Mouse (Mus musculus) spleen, embryonic (tissue): Measurements from ENCODE around the gene Slc6a5.

Source experiments
- CTCF ChIA-PET: fragments of 350-600 bp; sonication (Branson Sonifier 250); formaldehyde crosslinking; loops from one replicate; lab custom pipeline; 2022; lab: Charles Lee

Slc6a5 gene

DNA sequence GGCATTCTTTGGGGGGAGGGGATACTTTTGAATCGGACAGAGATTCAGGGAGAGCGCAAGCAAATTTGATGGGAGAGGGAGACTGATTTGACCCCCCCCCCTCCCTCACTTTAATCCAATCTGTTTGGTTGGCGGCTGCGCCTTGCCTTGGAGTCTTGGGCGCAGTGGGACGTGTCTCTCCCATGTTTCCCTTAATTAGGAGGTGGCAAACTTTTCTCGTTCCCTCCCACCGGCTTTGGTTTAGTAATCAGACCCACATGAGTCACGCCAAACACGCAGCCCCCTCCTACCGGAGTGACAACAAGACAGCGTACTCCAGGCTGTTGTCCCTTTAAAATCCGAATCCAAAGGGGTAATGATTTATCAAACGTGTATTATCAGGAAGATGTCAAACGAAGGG lies at the start of gene Slc6a5:
Gene Slc6a5 (plus strand): TSS at position 297 of the 400 bp plus-strand sequence.
- CTCF ChIA-PET = no interaction called here

DNA sequence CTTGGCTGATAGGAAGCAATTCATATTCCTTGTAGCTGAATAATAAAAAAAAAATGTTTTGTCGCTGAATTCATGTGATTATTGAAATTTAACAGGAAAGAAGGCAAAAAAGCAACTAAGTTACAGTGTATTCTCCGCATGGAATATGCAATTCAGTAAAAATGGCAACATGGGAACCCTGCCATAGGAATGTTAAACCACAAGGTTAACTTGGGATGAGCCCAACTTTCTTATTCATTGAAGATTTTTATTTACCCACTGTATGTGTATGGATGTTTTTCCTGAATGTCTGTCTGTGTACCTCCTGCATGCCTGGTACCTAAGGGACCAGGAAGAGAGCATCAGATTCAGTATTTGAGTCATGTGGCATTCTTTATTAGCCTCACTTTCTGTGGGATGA lies 48.8 kb upstream of the Slc6a5 start:
- CTCF ChIA-PET = no interaction called here

DNA sequence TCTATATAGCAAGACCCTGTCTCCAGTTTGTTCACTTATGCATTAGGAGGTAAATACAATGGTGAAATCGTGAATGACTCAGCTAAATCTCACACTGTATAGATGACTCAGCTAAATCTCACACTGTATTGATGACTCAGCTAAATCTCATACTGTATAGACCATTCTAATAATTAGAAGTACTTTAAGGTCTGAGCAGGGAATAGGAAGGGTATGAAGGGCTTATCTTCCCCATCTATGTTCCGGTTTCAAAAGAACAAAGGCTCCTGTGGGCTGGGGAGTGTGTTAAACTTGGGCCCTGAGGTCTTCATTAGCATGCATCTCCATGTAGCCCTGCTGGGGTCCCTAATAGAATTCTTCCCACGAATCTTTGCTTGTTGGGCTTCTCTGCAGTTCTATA lies 46.2 kb upstream of the Slc6a5 start:
- CTCF ChIA-PET = no interaction called here

DNA sequence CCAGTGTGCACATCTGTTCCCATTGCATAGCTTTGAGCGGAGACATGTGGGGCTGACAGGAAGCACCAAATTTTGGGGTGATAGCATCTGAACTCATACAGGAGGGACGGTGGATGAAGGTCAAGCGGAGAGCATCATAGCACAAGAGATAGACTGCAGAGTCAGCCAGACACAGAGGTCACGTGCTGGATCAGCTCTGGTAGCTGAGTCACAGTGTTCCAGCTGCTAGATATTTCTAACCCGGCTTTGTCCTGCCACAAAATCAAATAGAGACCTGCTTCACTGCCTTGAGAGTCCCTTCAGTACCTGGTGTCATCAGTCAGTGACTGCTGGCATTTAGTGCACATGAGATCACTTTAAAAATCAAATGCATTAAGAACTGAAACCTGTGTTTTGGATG lies 40.3 kb upstream of the Slc6a5 start:
- CTCF ChIA-PET = no interaction called here

DNA sequence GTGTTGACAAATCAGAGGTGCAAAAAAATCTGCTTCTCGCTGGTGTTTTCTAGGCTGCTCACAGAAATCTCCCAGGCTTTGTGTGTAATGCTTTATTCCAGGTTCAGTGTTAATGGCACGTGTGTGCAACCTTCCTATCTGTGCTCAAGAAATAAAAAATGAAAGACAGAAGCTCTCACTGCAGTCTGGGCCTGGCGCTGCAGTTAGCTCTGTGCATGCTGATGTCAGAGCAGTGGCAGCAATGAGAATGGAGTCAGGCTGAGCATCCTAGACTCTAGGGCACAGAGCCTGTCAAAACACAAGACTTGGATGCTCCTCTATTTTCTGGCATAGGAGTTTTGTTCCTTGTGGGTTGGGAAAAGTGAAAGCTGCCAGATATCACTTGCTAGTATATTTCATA lies 39.7 kb upstream of the Slc6a5 start:
- CTCF ChIA-PET = no interaction called here

DNA sequence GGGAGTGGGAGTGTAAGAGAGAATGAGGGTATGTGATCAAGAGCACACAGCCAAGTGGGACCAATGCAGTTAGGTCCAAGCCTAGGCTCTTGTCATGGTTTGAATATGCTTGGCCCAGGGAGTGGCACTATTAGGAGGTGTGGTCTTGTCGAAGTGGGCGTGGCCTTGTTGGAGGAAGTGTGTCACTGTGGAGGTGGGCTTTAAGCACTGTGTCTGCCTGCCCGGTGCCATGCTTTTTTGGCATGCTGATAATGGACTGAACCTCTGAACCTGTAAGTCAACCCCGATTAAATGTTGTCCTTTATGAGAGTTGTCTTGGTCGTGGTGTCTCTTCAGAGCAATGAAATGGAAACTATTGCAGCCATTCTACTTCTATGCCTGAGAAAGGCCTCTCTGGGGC lies 32.6 kb upstream of the Slc6a5 start:
- CTCF ChIA-PET = no interaction called here

DNA sequence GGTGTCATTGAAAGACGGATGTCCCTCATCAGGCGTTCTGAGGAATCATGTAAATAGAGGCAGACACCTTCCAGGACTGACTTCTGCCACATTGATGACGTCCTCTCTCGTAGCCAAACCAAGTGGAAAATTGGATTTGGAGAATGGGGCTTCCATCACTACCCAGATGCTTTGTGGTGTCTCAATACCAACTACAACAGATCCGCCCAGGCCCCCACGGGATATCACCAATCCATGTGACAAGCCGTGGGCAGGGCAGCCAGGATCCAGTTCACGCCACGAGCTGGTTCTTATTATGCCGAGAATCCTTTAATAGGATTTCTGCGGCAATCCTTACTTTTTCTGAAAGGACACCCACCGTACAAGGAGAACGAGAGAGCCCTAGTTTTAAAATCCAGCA lies 30.9 kb upstream of the Slc6a5 start:
- CTCF ChIA-PET = no interaction called here

DNA sequence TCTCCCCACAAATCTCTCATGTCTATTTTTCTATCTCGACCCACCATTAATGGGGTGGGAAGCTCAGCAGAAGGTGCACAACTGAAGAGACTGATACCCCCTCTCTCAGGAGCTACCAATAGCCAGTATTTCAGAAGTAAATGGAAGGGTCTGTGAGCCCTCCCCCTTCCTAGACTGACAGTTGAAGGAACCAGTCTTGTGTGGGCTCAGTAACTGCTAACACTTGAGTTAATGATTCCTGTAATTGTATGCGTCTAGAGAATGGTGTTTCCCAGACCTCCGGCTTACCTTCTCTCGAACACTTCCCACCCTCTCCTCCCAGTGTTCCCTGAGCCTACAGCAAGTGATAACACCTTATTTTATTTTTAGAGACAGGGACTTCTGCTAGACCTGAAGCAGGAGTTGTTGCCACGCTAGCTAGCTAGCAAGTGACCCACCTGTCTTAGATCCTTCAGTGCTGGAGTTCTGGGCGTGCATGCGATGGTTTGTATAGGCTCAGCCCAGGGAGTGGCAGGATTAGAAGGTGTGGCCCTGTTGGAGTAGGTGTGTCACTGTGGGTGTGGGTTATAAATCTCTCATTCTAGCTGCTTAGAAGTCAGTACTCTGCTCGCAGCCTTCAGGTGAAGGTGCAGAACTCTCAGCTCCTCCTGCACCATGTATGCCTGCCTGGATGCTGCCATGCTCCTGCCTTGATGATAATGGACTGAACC lies 29.8 kb upstream of the Slc6a5 start:
- CTCF ChIA-PET = no interaction called here

DNA sequence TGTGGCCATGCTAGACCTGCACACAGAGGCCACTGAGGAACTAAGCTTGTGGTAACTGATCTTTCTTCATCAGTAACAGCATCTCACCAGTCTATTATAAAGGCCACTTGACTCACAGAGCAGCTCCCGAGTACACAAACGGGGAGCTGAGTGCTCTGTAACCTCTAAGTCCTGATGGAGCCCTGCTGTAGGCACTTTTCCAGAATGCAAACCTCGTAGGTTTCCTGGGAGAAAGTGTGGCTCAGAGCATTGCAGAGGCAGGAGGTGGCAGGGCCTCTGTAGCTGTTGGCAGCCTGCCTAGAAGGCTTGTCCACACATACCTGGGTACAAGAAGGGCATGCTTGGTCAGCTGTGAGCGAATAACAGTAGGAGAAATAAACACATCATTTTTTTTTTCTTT lies 27.7 kb upstream of the Slc6a5 start:
- CTCF ChIA-PET = interaction anchor here (0.6 to 0.8 kb wide), 2 partner anchors 9 to 91 kb away, joined by 3 to 5 read pairs; no protein-coding TSS in a partner anchor

DNA sequence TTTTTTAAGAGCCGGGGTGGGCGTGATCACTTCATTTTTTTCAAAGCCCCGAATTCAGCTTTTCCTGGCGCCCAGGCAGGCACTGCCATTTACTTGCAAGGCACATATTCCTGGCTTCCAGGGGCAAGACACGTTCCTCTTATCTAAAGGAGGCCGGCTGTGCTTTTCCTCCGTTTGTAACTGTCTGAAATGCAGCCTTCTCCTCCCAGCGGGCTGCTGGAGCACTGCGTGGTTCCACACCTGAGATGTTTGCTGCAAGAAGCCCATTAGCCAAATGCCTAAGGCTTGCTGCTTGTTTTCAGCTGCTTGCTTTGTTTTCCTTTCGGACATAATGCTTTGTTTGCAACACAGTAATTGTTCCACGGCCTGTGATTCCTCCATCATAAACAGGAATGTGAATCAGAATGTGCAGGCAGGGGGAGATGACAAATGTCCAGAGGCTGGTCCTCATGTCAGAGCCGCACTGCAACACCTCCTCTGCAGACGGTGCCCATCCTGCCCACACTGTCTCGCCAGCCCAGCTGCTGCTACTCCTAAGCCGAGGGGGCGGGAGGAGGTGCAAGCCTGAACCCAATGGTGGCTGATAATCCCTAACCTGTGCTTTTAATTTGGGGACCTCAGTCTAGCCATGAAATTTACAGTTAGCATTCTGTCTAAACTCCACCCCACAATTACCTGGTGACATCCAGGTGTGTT lies 27.1 kb upstream of the Slc6a5 start:
- CTCF ChIA-PET = interaction anchor here (0.6 to 0.8 kb wide), 2 partner anchors 9 to 91 kb away, joined by 3 to 5 read pairs; no protein-coding TSS in a partner anchor

DNA sequence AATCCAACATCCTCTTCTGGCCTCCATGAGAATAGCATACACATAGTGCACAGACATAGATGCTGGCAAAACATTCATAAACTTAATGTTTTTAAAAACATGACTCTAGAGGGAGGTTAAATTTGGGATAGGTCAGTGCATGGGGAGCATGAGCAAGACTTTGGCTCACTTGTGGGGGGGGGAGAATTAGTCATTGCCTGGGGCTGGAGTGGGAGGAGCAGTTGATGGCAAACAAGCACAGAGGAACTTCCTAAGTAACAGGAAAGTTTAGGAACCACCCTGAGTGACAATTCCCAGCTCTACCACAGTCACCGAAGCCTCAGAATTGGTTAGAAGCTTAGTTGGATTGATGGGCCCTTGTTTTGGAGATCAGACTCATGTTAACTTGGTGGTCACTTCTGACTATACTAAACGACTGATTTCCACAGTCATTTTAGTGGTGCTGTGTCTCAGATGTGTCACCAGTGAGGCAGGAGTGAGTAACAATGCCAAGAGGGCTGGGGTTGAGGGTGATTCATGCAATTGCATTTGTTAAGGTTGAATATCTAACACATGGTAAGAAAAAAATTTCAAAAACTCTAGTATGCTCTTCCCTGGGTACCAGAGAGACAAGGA lies 22.1 kb upstream of the Slc6a5 start:
- CTCF ChIA-PET = no interaction called here

DNA sequence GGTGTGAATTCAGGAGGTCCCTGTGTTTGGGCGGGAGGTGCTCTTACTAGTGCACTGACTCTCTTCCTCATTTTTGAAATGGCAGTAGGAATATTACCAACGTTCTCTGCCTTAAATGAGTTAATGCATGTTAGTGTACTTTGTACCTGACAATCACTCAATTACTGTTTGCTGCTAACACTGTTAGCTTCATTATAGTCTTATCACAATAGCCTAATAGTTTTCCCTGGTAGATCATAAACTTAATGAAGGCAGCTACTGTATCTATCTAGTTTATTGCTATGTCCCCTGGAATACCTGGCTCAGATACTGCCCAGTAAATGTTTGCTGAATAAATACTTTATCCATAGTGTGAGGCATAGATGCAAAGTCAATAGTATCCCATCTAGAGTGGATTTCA lies 15.2 kb upstream of the Slc6a5 start:
- CTCF ChIA-PET = no interaction called here

DNA sequence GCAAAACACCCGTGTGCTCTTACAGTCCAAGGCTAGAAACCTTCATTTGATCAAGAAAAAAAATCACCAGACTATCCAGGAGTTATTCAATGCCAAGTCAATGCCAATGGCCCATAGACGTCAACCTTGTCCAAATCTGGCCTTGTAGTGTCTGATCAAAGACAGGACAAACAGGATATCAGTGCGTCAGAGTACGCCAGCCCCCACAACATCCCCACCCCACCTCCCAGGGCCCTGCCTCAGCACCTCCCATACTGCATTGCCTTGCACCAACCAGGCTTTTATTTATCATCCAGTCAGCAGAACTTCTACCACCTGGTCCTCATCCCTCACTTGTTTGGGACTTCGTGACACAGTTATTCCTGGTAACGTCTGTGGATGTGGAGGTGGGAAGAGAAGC lies 14.7 kb upstream of the Slc6a5 start:
- CTCF ChIA-PET = no interaction called here

DNA sequence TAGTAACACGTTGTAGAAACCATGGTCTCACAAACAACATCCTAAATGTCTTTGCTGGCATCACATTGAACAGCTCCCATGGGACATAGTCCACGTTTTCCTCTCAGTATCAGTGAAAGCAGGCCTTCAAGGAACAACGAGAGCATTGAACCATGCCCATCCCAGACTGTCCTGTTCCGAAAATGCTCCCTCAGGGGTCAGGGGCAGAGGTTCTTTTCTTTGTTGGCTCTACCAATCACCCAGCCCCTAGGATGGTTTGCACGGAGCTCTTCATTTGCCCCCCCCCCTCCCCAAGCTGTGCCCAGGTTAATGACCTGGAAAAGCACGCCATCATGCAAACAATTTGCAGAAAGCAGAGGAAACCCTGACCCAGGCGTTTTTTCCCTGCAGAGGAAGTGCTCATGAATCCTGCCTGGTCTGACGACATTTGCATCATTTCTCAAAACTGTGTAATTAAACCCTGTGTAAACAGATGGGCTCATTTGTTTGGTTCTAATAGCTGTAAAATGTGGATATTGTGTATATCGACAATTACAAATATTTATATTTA lies 7.9 kb upstream of the Slc6a5 start:
- CTCF ChIA-PET = no interaction called here

DNA sequence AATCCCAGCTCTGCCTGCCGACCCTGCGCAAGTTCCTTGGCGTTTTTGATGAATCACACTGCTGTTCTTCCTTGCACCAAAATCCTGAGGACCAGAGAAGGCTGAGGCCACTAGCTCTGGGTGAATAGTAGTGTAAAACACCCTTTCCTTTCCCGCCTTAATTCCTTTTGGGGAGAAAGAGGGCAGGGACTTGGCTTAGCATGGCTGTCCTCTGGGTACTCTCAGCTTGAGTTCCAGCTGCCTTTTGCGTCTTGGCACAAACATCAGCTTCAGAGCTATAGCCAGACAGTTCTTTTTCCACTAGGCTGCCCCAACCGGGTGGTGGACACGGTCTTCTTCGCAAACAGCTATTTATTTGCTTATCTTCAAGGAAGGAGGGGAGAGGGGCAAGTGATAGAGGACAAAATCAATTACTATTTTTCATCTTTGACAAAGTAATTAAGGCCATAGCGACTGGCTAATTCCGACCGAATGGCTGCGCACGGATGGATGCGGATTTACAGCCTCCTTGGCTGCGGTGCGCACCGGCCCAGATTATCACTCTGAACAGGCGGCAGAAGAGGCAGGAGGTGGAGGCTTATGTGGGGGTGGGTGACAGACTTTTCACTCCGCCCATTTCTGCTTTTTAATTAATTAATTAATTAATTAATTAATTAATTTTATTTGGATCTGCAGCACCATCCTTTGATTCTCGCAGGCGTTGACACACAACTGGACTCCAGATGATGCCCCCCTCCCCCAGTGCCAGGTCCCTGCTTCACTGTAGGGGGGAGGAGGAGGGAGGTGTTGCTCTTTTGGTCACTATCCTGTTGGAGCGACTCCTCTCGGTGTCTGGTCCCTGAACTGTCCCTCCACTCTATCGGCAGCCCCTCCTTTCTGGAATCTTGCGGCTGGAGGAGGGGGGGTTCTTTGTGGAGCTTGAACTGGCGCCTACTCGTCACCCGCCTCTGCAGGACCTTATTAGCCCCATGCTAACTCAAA lies 2.5 kb upstream of the Slc6a5 start:
- CTCF ChIA-PET = no interaction called here

DNA sequence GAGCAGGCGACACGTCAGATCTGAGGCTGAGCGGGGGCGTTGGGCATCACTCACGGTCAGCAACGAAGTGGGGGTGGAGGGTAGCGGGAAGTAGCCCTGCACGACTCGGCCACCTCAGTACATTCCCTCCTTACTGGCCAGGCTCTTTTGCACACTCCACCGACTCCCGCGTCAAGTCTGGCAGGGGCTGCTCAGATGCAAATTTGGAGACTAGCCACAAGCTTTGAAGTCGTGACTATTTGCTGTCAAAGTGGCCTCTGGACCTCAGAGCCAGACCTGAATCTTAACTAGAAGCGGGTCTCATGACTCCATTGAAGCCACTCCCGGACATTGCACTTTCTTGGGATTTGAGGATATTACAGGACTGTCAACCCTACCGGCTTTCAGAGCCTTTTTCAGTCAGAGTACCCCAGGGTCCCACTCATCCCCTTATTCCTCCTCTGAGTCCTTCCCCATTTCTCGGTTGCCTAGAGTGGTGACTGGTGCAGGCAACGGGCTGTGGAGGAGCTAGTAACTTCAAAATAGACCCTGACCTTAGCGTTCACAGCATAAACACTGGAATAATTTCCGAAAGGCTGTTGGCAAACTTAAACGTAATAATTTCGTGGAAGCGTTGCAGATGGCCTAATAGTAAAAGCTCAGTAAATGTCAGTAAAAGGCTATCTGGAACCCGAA lies 1.6 kb upstream of the Slc6a5 start:
- CTCF ChIA-PET = no interaction called here

DNA sequence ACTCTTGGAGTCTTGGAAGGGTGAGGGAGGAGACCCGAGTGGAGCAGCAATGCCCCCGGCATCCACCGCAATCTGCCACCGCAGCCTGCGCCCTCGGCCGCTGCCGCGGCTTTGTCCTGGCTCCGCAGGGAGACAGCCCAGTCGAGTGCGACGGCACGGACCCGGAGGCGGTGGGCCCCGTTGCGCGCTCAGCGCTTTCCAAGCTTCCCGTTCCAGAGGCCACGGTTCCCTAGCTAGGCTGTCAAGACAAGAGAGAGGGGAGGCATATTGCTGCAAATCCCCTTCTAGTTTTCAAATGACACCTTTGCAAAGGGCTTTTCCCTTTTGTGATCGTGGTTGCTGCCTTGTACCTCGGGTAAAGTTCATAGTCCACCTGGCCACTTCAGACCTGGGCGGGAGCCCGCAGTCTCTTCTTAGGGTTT lies 945 bp upstream of the Slc6a5 start:
- CTCF ChIA-PET = no interaction called here

DNA sequence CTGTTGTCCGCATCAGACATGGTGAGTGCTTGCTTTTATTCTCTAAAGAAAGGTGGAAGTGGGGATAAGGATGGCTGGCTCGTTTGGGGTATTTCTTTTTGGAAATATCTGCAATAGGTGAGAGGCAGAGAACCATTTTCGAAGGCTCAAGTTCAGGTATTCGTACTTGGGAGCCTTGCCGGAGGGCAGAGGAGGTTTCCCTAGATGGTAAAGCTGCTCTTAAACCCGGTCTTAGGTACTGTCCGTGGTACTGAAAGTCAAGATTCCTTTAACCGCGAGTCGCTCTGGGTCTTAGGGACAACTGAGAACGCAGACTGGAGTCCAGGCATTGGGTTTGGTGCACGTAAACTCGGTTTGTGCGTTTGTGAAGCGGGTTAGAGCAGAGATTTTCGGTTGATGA lies 415 bp downstream of the Slc6a5 start:
- CTCF ChIA-PET = no interaction called here

DNA sequence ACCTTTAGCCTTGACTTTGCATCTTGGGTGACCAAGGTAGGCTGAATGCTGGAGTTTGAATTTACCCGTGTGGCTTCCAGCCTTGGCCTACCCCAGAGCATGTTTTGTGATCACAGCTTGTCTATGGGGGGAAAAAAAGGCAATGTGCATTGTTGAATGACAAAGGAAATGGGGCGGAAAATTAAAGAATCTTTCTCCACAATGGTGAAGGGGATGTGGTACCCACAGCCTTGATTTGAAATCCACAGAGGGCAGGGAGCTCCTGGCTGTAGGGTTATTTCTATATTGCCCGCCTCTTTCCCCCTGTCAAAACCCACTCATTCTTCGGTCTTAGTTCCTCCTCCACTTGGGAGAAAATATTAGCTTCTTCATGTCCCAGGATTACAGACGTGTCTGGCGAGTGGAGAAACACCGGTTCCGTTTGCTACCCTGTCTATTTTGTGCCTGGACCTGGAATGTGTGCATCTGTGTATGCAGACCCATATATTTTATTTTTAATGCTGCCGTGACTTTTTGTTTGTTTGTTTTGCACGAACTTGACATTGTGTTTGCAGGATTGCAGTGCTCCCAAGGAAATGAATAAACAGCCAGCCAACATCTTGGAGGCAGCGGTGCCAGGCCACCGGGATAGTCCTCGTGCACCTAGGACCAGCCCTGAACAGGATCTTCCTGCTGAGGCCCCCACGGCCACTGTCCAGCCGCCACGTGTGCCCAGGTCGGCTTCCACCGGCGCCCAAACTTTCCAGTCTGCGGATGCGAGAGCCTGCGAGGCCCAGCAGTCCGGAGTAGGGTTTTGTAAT lies 1.4 kb downstream of the Slc6a5 start:
- CTCF ChIA-PET = no interaction called here

DNA sequence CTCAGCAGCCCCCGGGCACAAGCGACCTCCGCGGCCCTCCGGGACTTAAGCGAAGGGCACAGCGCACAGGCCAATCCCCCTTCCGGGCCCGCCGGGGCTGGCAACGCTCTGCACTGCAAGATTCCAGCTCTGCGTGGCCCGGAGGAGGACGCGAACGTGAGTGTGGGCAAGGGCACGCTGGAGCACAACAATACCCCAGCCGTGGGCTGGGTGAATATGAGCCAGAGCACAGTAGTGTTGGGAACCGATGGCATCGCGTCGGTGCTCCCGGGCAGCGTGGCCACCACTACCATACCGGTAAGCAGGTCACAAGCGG lies 2.0 kb downstream of the Slc6a5 start:
- CTCF ChIA-PET = no interaction called here
